Comparison of ENCODE assay signal across 11 mouse cellular contexts in the genomic region with DNA sequence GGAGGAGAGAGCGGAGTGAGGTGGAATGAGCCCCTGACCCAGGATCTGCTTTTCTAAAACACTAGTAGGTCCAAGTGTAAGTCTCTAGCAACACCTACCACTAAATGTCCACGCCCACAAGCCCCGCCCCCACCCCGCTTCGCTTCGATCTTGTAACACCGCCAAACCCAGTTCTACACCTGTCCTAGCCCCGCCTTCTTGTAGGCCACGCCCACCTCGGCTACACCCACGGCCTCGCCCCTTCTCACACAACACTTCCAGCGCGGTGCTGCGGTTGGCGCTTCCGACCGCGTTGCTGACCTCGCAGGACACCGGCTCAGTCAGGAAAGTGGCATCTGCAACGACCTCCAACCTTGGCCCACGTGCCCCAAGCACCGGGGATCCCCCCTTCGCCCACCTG. TPM values are rescaled to one million over a fixed set of nuclear protein-coding genes. Genes with fewer than 3 reads are reported as not detected.
DNase-seq lines count a peak whose midpoint lies in the region; ATAC-seq and TF ChIP-seq lines count a peak whose summit lies in the region.
"Had no signal": no experiment of that assay in that cellular context is flagged by ENCODE, and none has a peak within 500 bp of the region (broad histone marks: within the 10 kb centered on the region; RNA-seq: fewer than 3 reads in every experiment).

No protein-coding gene starts in this region.

- no peak for ATAC-seq in forebrain, postnatal 0 days
- ATAC-seq in forebrain, embryonic 15.5 days (replicated peaks) = no peak
- peak; percentile 67; the same call in 1 of the 2 replicates for ATAC-seq in stomach, embryonic 16.5 days (ENCODE audit: insufficient read depth, low FRiP score)

- H3K36me3 ChIP-seq in forebrain, postnatal 0 days (ENCODE audit: insufficient read depth) = no peaks in the 10 kb centered on the region
- H3K36me3 ChIP-seq in forebrain, embryonic 15.5 days = no peaks in the 10 kb centered on the region
- no peaks in the 10 kb centered on the region for H3K36me3 ChIP-seq in stomach, embryonic 16.5 days (ENCODE audit: control insufficient read depth, insufficient read depth, low read length)

- TF ChIP-seq CTCF in forebrain, postnatal 0 days (IDR thresholded peaks at IDR 0.05; ENCODE audit: low read depth) = no peak
- no peak for TF ChIP-seq CTCF in bone marrow macrophage, adult 2 months (IDR thresholded peaks at IDR 0.05; ENCODE audit: low read depth, low read length)

- 0 out of 2 replicates have a peak, but pooled peaks cover 4% of the 10 kb centered on the region for H3K9me3 ChIP-seq in forebrain, postnatal 0 days (ENCODE audit: low read length)
- no peaks in the 10 kb centered on the region for H3K9me3 ChIP-seq in forebrain, embryonic 15.5 days
- H3K9me3 ChIP-seq in stomach, embryonic 16.5 days (replicated peaks; ENCODE audit: control insufficient read depth, low read length) = no peaks in the 10 kb centered on the region

- H3K27ac ChIP-seq in forebrain, postnatal 0 days (ENCODE audit: low read depth, low read length) = no peak overlapping the region
- no peak overlapping the region for H3K27ac ChIP-seq in forebrain, embryonic 15.5 days (replicated peaks)
- no peak overlapping the region for H3K27ac ChIP-seq in bone marrow macrophage, adult 2 months (ENCODE audit: insufficient read depth, low read depth, low read length)
- no peak overlapping the region for H3K27ac ChIP-seq in stomach, embryonic 16.5 days (ENCODE audit: low read length)

- H3K9ac ChIP-seq in forebrain, postnatal 0 days = no peak overlapping the region
- no peak overlapping the region for H3K9ac ChIP-seq in forebrain, embryonic 15.5 days (replicated peaks)
- no peak overlapping the region for H3K9ac ChIP-seq in stomach, embryonic 16.5 days (ENCODE audit: low read length)

- intact Hi-C loops in left cerebral cortex, postnatal 36 days (cut with DNase I) = no loop called here

- H3K4me3 ChIP-seq in forebrain, postnatal 0 days (ENCODE audit: low read depth, low read length) = 0 out of 2 replicates have a peak overlapping the region, but pooled peaks have one; percentile 2
- H3K4me3 ChIP-seq in forebrain, embryonic 15.5 days = no peak overlapping the region
- H3K4me3 ChIP-seq in bone marrow macrophage, adult 2 months (ENCODE audit: insufficient read depth, low read length) = peak overlapping the region; percentile 17; the same call in 1 of the 2 replicates
- peak overlapping the region; percentile 10; the same call in 1 of the 2 replicates for H3K4me3 ChIP-seq in stomach, embryonic 16.5 days (replicated peaks; ENCODE audit: low read length)

- H3K27me3 ChIP-seq in forebrain, postnatal 0 days (ENCODE audit: insufficient read depth, low read length) = peaks cover 57% of the 10 kb centered on the region
- peaks cover 67% of the 10 kb centered on the region for H3K27me3 ChIP-seq in forebrain, embryonic 15.5 days
- peaks cover 61% of the 10 kb centered on the region for H3K27me3 ChIP-seq in stomach, embryonic 16.5 days (ENCODE audit: control insufficient read depth, insufficient read depth, low read length)

- peaks cover 4% of the 10 kb centered on the region; the same call in 1 of the 2 replicates for H3K4me1 ChIP-seq in forebrain, postnatal 0 days (ENCODE audit: insufficient read depth)
- peaks cover 27% of the 10 kb centered on the region for H3K4me1 ChIP-seq in forebrain, embryonic 15.5 days
- peaks cover 3% of the 10 kb centered on the region; the same call in 1 of the 2 replicates for H3K4me1 ChIP-seq in bone marrow macrophage, adult 2 months (ENCODE audit: control insufficient read depth, insufficient read depth, low read length)
- H3K4me1 ChIP-seq in stomach, embryonic 16.5 days (ENCODE audit: control insufficient read depth, insufficient read depth, low read length) = peaks cover 7% of the 10 kb centered on the region; the same call in 1 of the 2 replicates

- no peak for DNase-seq in forebrain, postnatal 0 days
- peak; percentile 68 for DNase-seq in kidney, adult 18-20 months
- DNase-seq in lung, postnatal 10 days = peak; percentile 45
- no peak for DNase-seq in right cerebral cortex, adult 18-20 months
- no peak for DNase-seq in left cerebral cortex, postnatal 36 days (ENCODE audit: low spot score in 2 of 2)

- H3K4me2 ChIP-seq in forebrain, postnatal 0 days (ENCODE audit: low read depth) = 0 out of 2 replicates have a peak overlapping the region, but pooled peaks have one; percentile 8
- H3K4me2 ChIP-seq in forebrain, embryonic 15.5 days (replicated peaks) = no peak overlapping the region
- peak overlapping the region; percentile 25; the same call in 1 of the 2 replicates for H3K4me2 ChIP-seq in stomach, embryonic 16.5 days (ENCODE audit: low read depth, low read length)

- 2% methylated on average over 25 of the region's 25 CpGs for WGBS in forebrain, postnatal 0 days
- WGBS in forebrain, embryonic 15.5 days = 2% methylated on average over 25 of the region's 25 CpGs
- 3% methylated on average over 25 of the region's 25 CpGs for WGBS in stomach, embryonic 16.5 days

- no peak for TF ChIP-seq POLR2A in bone marrow macrophage, adult 2 months (IDR thresholded peaks at IDR 0.05; ENCODE audit: borderline replicate concordance, low read depth, low read length)

RNA-seq across cellular contexts. Expression of a gene that starts 3.7 kb away (rescaled TPM):
- total RNA-seq in forebrain, postnatal 0 days (2014; rRNA removed) = 0.46 and 2.1 TPM in 2 replicates
- 0.07 and 0.11 TPM in 2 replicates for polyA plus RNA-seq in forebrain, postnatal 0 days (2015; fragmentation: Nextera tagmentation; extraction: Ambion mirVana)
- polyA plus RNA-seq in forebrain, embryonic 15.5 days (2015; fragmentation: Nextera tagmentation; extraction: Ambion mirVana) = 0.20 and 0.47 TPM in 2 replicates
- polyA plus RNA-seq in bone marrow macrophage, adult 2 months (2012; ENCODE audit: insufficient read depth, insufficient read length, missing spikeins) = not detected in 2 replicates
- 1.4 and 1.9 TPM in 2 replicates for polyA plus RNA-seq in stomach, embryonic 16.5 days (2015; fragmentation: Nextera tagmentation; extraction: Ambion mirVana)
- total RNA-seq in left cerebral cortex, postnatal 36 days (2021) = 10 to 100 TPM; 12.9 to 17.8 TPM
- total RNA-seq: MEL had no signal
- polyA plus RNA-seq: gonadal fat pad, adult 2 months had no signal

RNA-seq across cellular contexts. Expression of a gene that starts 4.3 kb away (rescaled TPM):
- total RNA-seq in forebrain, postnatal 0 days (2014; rRNA removed) = 0.08 TPM in 1 of 2 replicates, not detected in the other
- polyA plus RNA-seq in forebrain, postnatal 0 days (2015; fragmentation: Nextera tagmentation; extraction: Ambion mirVana) = 0.06 and 0.09 TPM in 2 replicates
- 0.23 TPM in 1 of 2 replicates, not detected in the other for polyA plus RNA-seq in forebrain, embryonic 15.5 days (2015; fragmentation: Nextera tagmentation; extraction: Ambion mirVana)
- polyA plus RNA-seq in bone marrow macrophage, adult 2 months (2012; ENCODE audit: insufficient read depth, insufficient read length, missing spikeins) = not detected in 2 replicates
- polyA plus RNA-seq in stomach, embryonic 16.5 days (2015; fragmentation: Nextera tagmentation; extraction: Ambion mirVana) = 3.4 and 4.2 TPM in 2 replicates
- under 1 TPM; 0.99 to 1.00 TPM for total RNA-seq in left cerebral cortex, postnatal 36 days (2021)
- polyA plus RNA-seq: gonadal fat pad, adult 2 months had no signal

RNA-seq across cellular contexts. Expression of a gene that starts 8.4 kb away (rescaled TPM):
- 705 and 834 TPM in 2 replicates for total RNA-seq in forebrain, postnatal 0 days (2014; rRNA removed)
- polyA plus RNA-seq in forebrain, postnatal 0 days (2015; fragmentation: Nextera tagmentation; extraction: Ambion mirVana) = 863 and 867 TPM in 2 replicates
- polyA plus RNA-seq in forebrain, embryonic 15.5 days (2015; fragmentation: Nextera tagmentation; extraction: Ambion mirVana) = 544 and 608 TPM in 2 replicates
- 2.0 and 2.3 TPM in 2 replicates for polyA plus RNA-seq in bone marrow macrophage, adult 2 months (2012; ENCODE audit: insufficient read depth, insufficient read length, missing spikeins)
- polyA plus RNA-seq in stomach, embryonic 16.5 days (2015; fragmentation: Nextera tagmentation; extraction: Ambion mirVana) = 29.2 and 33.0 TPM in 2 replicates
- total RNA-seq in left cerebral cortex, postnatal 36 days (2021) = 1,000 to 10,000 TPM; 1,238 to 1,418 TPM

RNA-seq across cellular contexts. Expression of a gene that starts 32.2 kb away (rescaled TPM):
- total RNA-seq in forebrain, postnatal 0 days (2014; rRNA removed) = 1.6 and 3.4 TPM in 2 replicates
- polyA plus RNA-seq in forebrain, postnatal 0 days (2015; fragmentation: Nextera tagmentation; extraction: Ambion mirVana) = 1.1 and 1.7 TPM in 2 replicates
- polyA plus RNA-seq in forebrain, embryonic 15.5 days (2015; fragmentation: Nextera tagmentation; extraction: Ambion mirVana) = 1.9 TPM in 2 replicates
- 18.6 and 22.4 TPM in 2 replicates for polyA plus RNA-seq in bone marrow macrophage, adult 2 months (2012; ENCODE audit: insufficient read depth, insufficient read length, missing spikeins)
- polyA plus RNA-seq in stomach, embryonic 16.5 days (2015; fragmentation: Nextera tagmentation; extraction: Ambion mirVana) = 1.5 and 2.0 TPM in 2 replicates
- 1 to 10 TPM; 2.9 to 3.6 TPM for total RNA-seq in left cerebral cortex, postnatal 36 days (2021)

RNA-seq across cellular contexts. Expression of a gene that starts 34.1 kb away (rescaled TPM):
- total RNA-seq in forebrain, postnatal 0 days (2014; rRNA removed) = 1.1 TPM in 1 of 2 replicates, not detected in the other
- polyA plus RNA-seq in forebrain, postnatal 0 days (2015; fragmentation: Nextera tagmentation; extraction: Ambion mirVana) = 0.41 and 0.87 TPM in 2 replicates
- not detected in 2 replicates for polyA plus RNA-seq in forebrain, embryonic 15.5 days (2015; fragmentation: Nextera tagmentation; extraction: Ambion mirVana)
- polyA plus RNA-seq in bone marrow macrophage, adult 2 months (2012; ENCODE audit: insufficient read depth, insufficient read length, missing spikeins) = 53.0 and 56.7 TPM in 2 replicates
- polyA plus RNA-seq in stomach, embryonic 16.5 days (2015; fragmentation: Nextera tagmentation; extraction: Ambion mirVana) = 1.9 and 2.0 TPM in 2 replicates
- 1 to 10 TPM; 1.2 to 2.1 TPM for total RNA-seq in left cerebral cortex, postnatal 36 days (2021)
- polyA plus RNA-seq: testis, adult 2 months had no signal

Comparison
In these comparisons a context has a peak if more than half of its experiments do, and no peak if none do; other contexts are left out.
1. DNase-seq: peak in kidney, adult 18-20 months (single experiment) and lung, postnatal 10 days (single experiment); none in forebrain, postnatal 0 days (single experiment), right cerebral cortex, adult 18-20 months (single experiment) and left cerebral cortex, postnatal 36 days (0 of 2).
2. RNA of a gene that starts 8.4 kb away (polyA plus RNA-seq): 863 to 867 TPM in forebrain, postnatal 0 days and 544 to 608 TPM in forebrain, embryonic 15.5 days; 29.2 to 33.0 TPM in stomach, embryonic 16.5 days and 2.0 to 2.3 TPM in bone marrow macrophage, adult 2 months; every median in the first group is over 10 times any median in the second.